Mouse (Mus musculus): Measurements from ENCODE around the gene Tmem132b. TPM values are rescaled to one million over a fixed set of nuclear protein-coding genes. Genes with fewer than 3 reads are reported as not detected.

The Tmem132b gene
- polyA plus RNA-seq, 1 experiment from 2014 or later, result 8.1 TPM

DNA sequence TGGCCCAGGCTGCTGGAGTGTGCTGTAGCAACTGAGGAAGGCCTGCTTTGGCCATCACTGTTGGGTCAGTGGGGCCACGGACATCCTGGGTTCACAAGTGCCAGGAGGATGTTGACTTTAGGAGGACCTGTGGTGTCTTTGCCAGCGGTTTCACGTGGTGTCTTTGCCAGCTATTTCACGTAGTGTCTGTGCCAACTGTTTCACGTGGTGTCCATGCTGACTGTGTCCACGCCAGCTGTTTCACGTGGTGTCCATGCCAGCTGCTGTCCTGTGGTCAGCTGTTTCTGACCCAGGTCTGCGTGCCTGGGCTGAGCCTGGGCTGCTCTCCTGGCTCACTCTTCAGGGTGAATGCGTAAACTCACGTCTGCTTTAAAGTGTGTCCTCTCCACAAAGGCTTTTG is 35.9 kb upstream of the Tmem132b start:
- no peak for ATAC-seq (replicated peaks)

GRCm38 (mm10) chr5:125497821-125498600 is 33.6 kb upstream of the Tmem132b start:
- Histone ChIP-seq H3K36me3 (replicated peaks) (peaks cover 5% of the 10 kb centered on the region; the same call in 1 of the 2 replicates), H3K4me3 (no peak overlapping the region), H3K27ac (peak overlapping the region; percentile 38; the same call in 1 of the 2 replicates), H3K27me3 (replicated peaks) (no peaks in the 10 kb centered on the region), H3K9me3 (no peaks in the 10 kb centered on the region), H3K4me2 (no peak overlapping the region), H3K4me1 (peaks cover 8% of the 10 kb centered on the region; the same call in 1 of the 2 replicates), H3K9ac (no peak overlapping the region)
- WGBS, result 61% methylated on average over 12 of the region's 12 CpGs
- ATAC-seq (replicated peaks), result peak; percentile 58

More for the DNA sequence above, 35.9 kb upstream of the Tmem132b start:
- Histone ChIP-seq H3K4me2 (no peak overlapping the region), H3K4me3 (no peak overlapping the region), H3K27me3 (replicated peaks) (no peaks in the 10 kb centered on the region), H3K9me3 (no peaks in the 10 kb centered on the region), H3K9ac (no peak overlapping the region), H3K36me3 (replicated peaks) (peaks cover 13% of the 10 kb centered on the region), H3K4me1 (peaks cover 2% of the 10 kb centered on the region; the same call in 1 of the 2 replicates), H3K27ac (no peak overlapping the region)
- 88% methylated on average over 10 of the region's 10 CpGs for WGBS

GRCm38 (mm10) chr5:125501505-125501904 is 30.1 kb upstream of the Tmem132b start:
- 90% methylated on average over 6 of the region's 6 CpGs for WGBS
- Histone ChIP-seq H3K36me3 (replicated peaks) (no peaks in the 10 kb centered on the region; the same call in 1 of the 2 replicates), H3K27me3 (replicated peaks) (no peaks in the 10 kb centered on the region), H3K27ac (no peak overlapping the region), H3K4me2 (no peak overlapping the region), H3K4me1 (peaks cover 8% of the 10 kb centered on the region; the same call in 1 of the 2 replicates), H3K9me3 (no peaks in the 10 kb centered on the region), H3K9ac (no peak overlapping the region), H3K4me3 (no peak overlapping the region)
- no peak for ATAC-seq (replicated peaks)

DNA sequence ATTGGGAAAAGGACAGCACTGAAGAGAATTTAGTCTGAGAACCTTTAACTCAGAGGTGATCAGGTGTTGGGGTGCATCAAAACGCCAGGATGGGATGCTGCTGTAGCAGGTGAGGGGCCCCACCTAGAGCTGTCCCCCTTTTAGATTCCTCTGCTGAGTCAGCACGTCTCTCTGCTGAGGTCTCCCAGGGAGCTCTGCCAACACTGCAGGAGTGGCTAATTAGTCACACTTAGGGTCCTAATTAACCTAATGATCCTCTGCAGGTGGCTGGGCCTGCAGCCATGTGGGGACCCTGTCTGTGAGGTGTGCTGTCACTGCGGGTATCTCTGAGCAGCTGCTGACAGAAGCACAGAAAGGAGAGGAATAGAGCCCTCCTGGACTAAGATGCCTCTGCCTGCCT is 29.4 kb upstream of the Tmem132b start:
- no peak overlapping the region for H3K4me3 ChIP-seq
- H3K9me3 ChIP-seq, result no peaks in the 10 kb centered on the region
- H3K9ac ChIP-seq, result no peak overlapping the region
- no peak overlapping the region for H3K27ac ChIP-seq
- WGBS, result 44% methylated on average over 3 of the region's 3 CpGs
- H3K36me3 ChIP-seq (replicated peaks), result peaks cover 3% of the 10 kb centered on the region; the same call in 1 of the 2 replicates
- no peaks in the 10 kb centered on the region for H3K27me3 ChIP-seq (replicated peaks)
- no peak for ATAC-seq (replicated peaks)
- peaks cover 8% of the 10 kb centered on the region; the same call in 1 of the 2 replicates for H3K4me1 ChIP-seq
- H3K4me2 ChIP-seq, result no peak overlapping the region

DNA sequence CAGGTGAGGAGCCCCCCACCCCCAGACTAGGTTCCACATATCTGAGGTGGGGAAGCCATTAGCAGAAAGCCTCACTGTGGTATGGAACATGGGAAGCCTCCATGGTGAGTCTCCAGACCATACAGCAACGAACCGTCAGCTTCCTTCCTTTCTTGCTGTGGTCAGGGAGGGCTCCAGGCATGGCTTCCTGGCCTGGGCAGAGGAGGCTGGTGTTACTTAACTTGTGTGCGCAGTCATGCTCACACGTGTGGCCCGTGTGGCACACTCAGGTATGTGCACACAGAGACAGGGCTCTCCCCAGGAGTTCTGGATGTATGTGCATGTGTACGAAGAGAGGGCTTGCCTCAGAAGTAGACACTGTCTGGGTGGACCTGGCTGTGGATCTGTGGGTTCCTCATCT is 27.9 kb upstream of the Tmem132b start:
- Histone ChIP-seq H3K27ac (no peak overlapping the region), H3K4me2 (no peak overlapping the region), H3K4me1 (0 out of 2 replicates have a peak, but pooled peaks cover 6% of the 10 kb centered on the region), H3K9ac (no peak overlapping the region), H3K27me3 (replicated peaks) (no peaks in the 10 kb centered on the region), H3K36me3 (replicated peaks) (peaks cover 3% of the 10 kb centered on the region; the same call in 1 of the 2 replicates), H3K4me3 (no peak overlapping the region), H3K9me3 (no peaks in the 10 kb centered on the region)
- WGBS, result 95% methylated on average over 6 of the region's 6 CpGs
- ATAC-seq (replicated peaks), result no peak

DNA sequence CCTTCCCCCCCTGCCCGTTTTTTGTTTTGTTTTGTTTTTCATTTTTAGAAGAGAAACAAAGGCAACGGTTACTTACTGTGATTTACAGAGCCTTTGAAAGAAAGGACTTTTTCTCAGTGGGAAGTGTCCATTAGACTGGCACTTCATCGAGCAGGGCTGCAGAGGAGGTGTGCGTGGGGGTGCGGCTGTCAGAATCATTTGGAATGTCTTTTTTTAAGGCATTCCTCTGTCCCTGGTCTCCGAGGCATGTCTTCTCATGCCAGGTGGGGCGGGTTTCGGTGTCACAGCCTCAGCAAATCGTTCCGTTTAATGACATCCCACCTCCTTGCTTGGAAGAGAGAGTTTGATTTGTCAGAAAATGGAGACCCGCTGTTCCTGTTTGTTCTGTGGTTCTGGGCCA is 26.9 kb upstream of the Tmem132b start:
- Histone ChIP-seq H3K9ac (no peak overlapping the region), H3K9me3 (no peaks in the 10 kb centered on the region), H3K4me3 (no peak overlapping the region), H3K27ac (no peak overlapping the region), H3K4me2 (no peak overlapping the region), H3K36me3 (replicated peaks) (peaks cover 3% of the 10 kb centered on the region; the same call in 1 of the 2 replicates), H3K4me1 (0 out of 2 replicates have a peak, but pooled peaks cover 6% of the 10 kb centered on the region), H3K27me3 (replicated peaks) (no peaks in the 10 kb centered on the region)
- 68% methylated on average over 11 of the region's 11 CpGs for WGBS
- no peak for ATAC-seq (replicated peaks)

- H3K9me3 ChIP-seq, result no peaks in the 10 kb centered on the region
- ATAC-seq (replicated peaks), result no peak
These were observed 25.6 kb upstream of the Tmem132b start for GRCm38 (mm10) chr5:125505968-125506367.

GRCm38 (mm10) chr5:125507582-125507981 is 24.0 kb upstream of the Tmem132b start:
- no peaks in the 10 kb centered on the region for H3K27me3 ChIP-seq (replicated peaks)
- 91% methylated on average over 9 of the region's 9 CpGs for WGBS
- no peak overlapping the region for H3K4me2 ChIP-seq
- H3K4me1 ChIP-seq, result 0 out of 2 replicates have a peak, but pooled peaks cover 1% of the 10 kb centered on the region
- no peak overlapping the region for H3K27ac ChIP-seq
- H3K4me3 ChIP-seq, result no peak overlapping the region
- peaks cover 16% of the 10 kb centered on the region; the same call in 1 of the 2 replicates for H3K36me3 ChIP-seq (replicated peaks)
- H3K9me3 ChIP-seq, result no peaks in the 10 kb centered on the region
- H3K9ac ChIP-seq, result no peak overlapping the region
- ATAC-seq (replicated peaks), result no peak

More at GRCm38 (mm10) chr5:125505968-125506367, 25.6 kb upstream of the Tmem132b start:
- Histone ChIP-seq H3K36me3 (replicated peaks) (peaks cover 8% of the 10 kb centered on the region; the same call in 1 of the 2 replicates), H3K4me1 (0 out of 2 replicates have a peak, but pooled peaks cover 6% of the 10 kb centered on the region), H3K9ac (no peak overlapping the region), H3K27me3 (replicated peaks) (no peaks in the 10 kb centered on the region), H3K4me2 (no peak overlapping the region), H3K27ac (no peak overlapping the region), H3K4me3 (no peak overlapping the region)
- WGBS, result 85% methylated on average over 15 of the region's 15 CpGs

DNA sequence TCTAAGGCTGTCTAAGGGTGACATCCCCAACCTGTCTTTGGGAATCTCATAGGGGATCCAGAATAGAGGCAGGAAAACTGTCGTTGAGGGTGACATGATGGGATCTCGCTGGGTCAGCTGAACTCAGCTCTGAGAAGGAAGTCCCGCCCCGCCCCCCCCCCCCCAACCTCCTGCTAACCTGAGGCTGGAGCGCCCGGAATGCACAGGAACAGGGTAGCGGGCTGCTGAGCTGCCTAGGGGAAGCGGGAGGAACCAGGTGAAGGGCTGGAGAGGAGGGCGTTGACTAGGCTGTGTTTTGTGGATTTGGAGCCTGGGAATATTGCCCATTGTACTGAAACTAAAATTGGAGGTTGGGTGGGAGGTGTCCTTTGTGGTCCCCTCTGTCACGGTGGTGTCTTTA is 23.6 kb upstream of the Tmem132b start:
- no peaks in the 10 kb centered on the region for H3K9me3 ChIP-seq
- WGBS, result 85% methylated on average over 10 of the region's 10 CpGs
- H3K27ac ChIP-seq, result no peak overlapping the region
- ATAC-seq (replicated peaks), result no peak
- H3K4me2 ChIP-seq, result no peak overlapping the region
- no peaks in the 10 kb centered on the region for H3K27me3 ChIP-seq (replicated peaks)
- peaks cover 16% of the 10 kb centered on the region; the same call in 1 of the 2 replicates for H3K36me3 ChIP-seq (replicated peaks)
- no peak overlapping the region for H3K4me3 ChIP-seq
- H3K4me1 ChIP-seq, result no peaks in the 10 kb centered on the region
- H3K9ac ChIP-seq, result no peak overlapping the region

DNA sequence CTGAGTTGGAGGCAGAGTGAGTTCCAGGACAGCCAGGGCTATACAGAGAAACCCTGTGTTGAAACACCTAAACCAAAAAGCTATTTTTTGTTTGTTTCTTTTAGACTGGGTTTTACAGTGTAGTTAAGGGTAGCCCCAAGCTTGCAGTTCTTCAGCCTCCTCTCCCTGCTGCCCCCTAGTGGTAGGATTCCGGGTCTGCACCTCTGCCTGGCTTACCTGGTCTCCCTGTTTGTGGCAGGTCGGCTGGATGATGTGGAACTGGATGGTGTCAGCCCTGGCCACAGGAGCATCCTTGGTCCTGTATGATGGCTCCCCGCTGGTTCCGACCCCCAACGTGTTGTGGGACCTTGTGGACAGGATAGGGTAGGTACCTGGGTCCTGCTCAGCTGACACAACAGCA is 22.0 kb upstream of the Tmem132b start:
- Histone ChIP-seq H3K4me3 (no peak overlapping the region), H3K9me3 (no peaks in the 10 kb centered on the region), H3K27me3 (replicated peaks) (no peaks in the 10 kb centered on the region), H3K4me1 (no peaks in the 10 kb centered on the region), H3K36me3 (replicated peaks) (peaks cover 25% of the 10 kb centered on the region; the same call in 1 of the 2 replicates), H3K9ac (no peak overlapping the region), H3K27ac (no peak overlapping the region), H3K4me2 (no peak overlapping the region)
- 0 out of 2 replicates have a peak, but pooled peaks have one; percentile 38 for ATAC-seq (replicated peaks)
- 44% methylated on average over 5 of the region's 5 CpGs for WGBS

DNA sequence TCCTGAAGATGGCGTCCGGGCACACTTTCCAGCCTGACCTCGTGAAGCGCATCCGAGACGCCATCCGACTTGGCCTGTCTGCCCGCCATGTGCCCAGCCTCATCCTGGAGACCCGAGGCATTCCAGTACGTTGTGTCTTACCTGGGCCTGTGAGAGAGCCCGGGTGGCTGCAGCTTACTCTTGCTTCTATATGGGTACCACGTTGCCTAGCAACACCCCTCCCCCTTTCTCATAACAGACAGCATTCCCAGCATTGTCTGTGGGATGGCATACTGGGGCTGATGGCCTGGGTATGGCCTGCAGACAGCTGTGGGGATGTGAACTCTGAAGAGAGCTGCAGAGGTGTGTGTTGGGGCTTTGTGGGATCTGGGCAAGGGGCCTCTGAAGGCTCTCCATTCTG is 16.6 kb upstream of the Tmem132b start:
- Histone ChIP-seq H3K36me3 (replicated peaks) (peaks cover 29% of the 10 kb centered on the region; the same call in 1 of the 2 replicates), H3K27me3 (replicated peaks) (no peaks in the 10 kb centered on the region), H3K9ac (no peak overlapping the region), H3K4me3 (no peak overlapping the region), H3K9me3 (no peaks in the 10 kb centered on the region), H3K27ac (no peak overlapping the region), H3K4me1 (no peaks in the 10 kb centered on the region), H3K4me2 (no peak overlapping the region)
- peak; percentile 48; the same call in 1 of the 2 replicates for ATAC-seq (replicated peaks)
- WGBS, result 84% methylated on average over 12 of the region's 12 CpGs

DNA sequence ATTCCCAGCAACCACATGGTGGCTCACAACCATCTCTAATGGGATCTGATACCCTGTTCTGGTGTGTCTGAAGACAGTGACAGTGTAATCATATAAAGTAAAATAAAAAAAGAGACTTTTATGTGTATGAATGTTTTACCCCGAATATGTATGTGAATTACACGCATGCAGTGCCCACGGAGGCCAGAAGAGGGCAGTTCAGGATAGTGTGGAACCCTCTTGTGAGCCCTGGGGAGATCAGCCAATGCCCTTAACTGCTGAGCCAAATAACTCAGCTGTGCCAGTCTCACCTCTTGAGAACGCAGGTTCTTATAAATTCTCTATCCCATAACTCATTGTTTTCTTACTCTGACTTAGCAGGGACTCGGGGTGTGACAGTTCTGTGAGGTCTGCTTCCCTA is 12.9 kb upstream of the Tmem132b start:
- H3K27ac ChIP-seq, result no peak overlapping the region
- WGBS, result 57% methylated on average over 5 of the region's 5 CpGs
- H3K9me3 ChIP-seq, result no peaks in the 10 kb centered on the region
- no peak overlapping the region for H3K4me3 ChIP-seq
- H3K36me3 ChIP-seq (replicated peaks), result peaks cover 16% of the 10 kb centered on the region; the same call in 1 of the 2 replicates
- ATAC-seq (replicated peaks), result no peak
- H3K4me1 ChIP-seq, result no peaks in the 10 kb centered on the region
- H3K9ac ChIP-seq, result no peak overlapping the region
- no peaks in the 10 kb centered on the region for H3K27me3 ChIP-seq (replicated peaks)
- H3K4me2 ChIP-seq, result no peak overlapping the region

Data from midbrain, embryonic 15.5 days (tissue).